Mouse (Mus musculus): ENCODE measurements around the gene Sub1. TPM values are rescaled to one million over a fixed set of nuclear protein-coding genes. Genes with fewer than 3 reads are reported as not detected.

Sub1 gene
- polyA plus RNA-seq, 1 experiment from 2014 or later: 669 TPM

DNA sequence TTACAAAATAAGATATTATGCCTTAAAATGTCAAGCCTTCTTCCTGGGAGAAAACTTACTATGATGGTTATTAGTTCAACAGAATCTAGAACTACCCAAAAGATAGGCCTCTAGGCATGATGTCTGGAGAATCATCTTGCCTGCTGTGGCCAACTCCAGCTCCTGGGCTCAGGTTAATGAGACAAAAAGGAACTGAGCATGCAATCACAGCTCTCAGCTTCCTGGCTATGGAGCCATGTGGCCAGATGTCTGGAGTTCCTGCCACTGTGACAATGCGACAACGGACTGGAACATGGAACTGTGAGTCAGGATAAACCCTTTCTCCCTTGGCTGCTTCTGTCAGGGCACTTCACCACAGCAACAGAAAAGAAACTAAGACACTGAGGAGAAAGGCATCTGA, 14.8 kb downstream of the Sub1 start:
- Histone ChIP-seq H3K4me2 (no peak overlapping the region), H3K4me1 (no peaks in the 10 kb centered on the region), H3K27me3 (no peaks in the 10 kb centered on the region), H3K36me3 (peaks cover 62% of the 10 kb centered on the region), H3K9ac (no peak overlapping the region), H3K27ac (no peak overlapping the region), H3K9me3 (no peaks in the 10 kb centered on the region), H3K4me3 (no peak overlapping the region)
- WGBS: 83% methylated on average over 2 of the region's 2 CpGs
- ATAC-seq (ENCODE audit: insufficient number of reproducible peaks, low FRiP score, low TSS enrichment, low read depth): no peak

DNA sequence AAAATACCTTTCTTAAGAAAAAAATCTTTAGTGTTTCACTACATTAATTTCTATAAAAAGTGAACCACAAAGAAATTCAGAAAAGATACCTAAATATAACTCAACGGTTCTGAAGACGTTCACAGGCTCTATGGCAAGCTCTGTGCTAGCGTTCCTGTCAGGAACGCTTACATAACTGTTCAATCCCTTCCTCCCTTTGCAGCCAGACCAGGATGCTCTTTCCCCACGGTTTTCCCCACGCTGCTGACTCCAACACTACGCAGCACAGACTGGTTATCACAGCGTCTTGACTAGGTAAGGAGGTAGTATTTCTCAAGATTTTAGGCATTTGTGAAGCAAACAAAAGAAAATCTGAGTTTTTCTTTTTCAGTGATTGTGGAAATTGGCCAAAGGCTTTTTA, 15.3 kb downstream of the Sub1 start:
- no peaks in the 10 kb centered on the region for H3K9me3 ChIP-seq
- peaks cover 57% of the 10 kb centered on the region for H3K36me3 ChIP-seq
- H3K4me1 ChIP-seq: no peaks in the 10 kb centered on the region
- WGBS: 91% methylated on average over 8 of the region's 8 CpGs
- H3K4me2 ChIP-seq: no peak overlapping the region
- H3K27ac ChIP-seq: no peak overlapping the region
- H3K27me3 ChIP-seq: no peaks in the 10 kb centered on the region
- no peak for ATAC-seq (ENCODE audit: insufficient number of reproducible peaks, low FRiP score, low TSS enrichment, low read depth)
- H3K9ac ChIP-seq: no peak overlapping the region
- no peak overlapping the region for H3K4me3 ChIP-seq

DNA sequence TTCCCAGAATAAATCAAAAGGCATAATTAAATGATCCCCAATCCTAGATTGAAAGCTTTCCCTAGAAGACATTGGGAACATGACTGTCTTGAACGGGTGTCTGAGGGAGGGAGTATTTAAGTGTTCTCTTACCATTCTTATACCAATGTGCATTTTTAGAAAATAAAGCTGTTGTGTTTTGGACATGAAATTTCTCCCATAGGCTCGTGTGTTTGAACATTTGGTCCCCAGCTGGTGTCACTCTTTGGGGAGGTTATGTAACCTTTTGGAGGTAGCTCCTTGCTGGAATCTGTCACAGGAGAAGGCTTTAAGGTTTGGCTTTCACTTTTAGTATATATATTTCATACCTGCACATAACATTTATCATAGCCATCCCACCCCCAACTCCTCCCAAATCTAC, 18.6 kb downstream of the Sub1 start:
- H3K4me1 ChIP-seq: no peaks in the 10 kb centered on the region
- no peak overlapping the region for H3K4me3 ChIP-seq
- WGBS: 69% methylated on average over 2 of the region's 2 CpGs
- no peak overlapping the region for H3K9ac ChIP-seq
- H3K27ac ChIP-seq: no peak overlapping the region
- no peaks in the 10 kb centered on the region for H3K27me3 ChIP-seq
- peaks cover 49% of the 10 kb centered on the region for H3K36me3 ChIP-seq
- H3K9me3 ChIP-seq: no peaks in the 10 kb centered on the region
- ATAC-seq (ENCODE audit: insufficient number of reproducible peaks, low FRiP score, low TSS enrichment, low read depth): no peak
- H3K4me2 ChIP-seq: no peak overlapping the region

DNA sequence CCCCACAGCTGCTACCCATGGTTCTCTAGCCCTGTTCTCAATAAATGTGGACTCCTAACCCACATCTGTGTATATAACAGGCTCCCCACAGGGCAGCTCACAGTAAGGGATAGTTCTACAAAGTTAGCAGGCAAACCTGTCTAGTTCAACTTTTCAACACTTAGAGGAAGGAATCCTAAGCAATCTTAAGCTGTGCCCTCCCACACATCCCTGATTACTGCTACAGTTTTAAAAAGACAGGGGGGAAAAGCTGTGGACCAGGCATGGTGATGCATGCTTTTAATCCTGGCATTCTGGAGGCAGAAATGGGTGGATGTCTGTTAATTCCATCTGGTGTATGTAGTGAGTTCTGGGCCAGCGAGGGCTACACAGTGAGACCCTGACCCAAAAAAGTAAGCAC, 19.7 kb downstream of the Sub1 start:
- H3K4me2 ChIP-seq: no peak overlapping the region
- no peaks in the 10 kb centered on the region for H3K9me3 ChIP-seq
- H3K27ac ChIP-seq: no peak overlapping the region
- WGBS: 83% methylated on average over 1 of the region's 1 CpGs
- H3K36me3 ChIP-seq: peaks cover 41% of the 10 kb centered on the region
- H3K4me3 ChIP-seq: no peak overlapping the region
- H3K27me3 ChIP-seq: no peaks in the 10 kb centered on the region
- no peak overlapping the region for H3K9ac ChIP-seq
- no peak for ATAC-seq (ENCODE audit: insufficient number of reproducible peaks, low FRiP score, low TSS enrichment, low read depth)
- no peaks in the 10 kb centered on the region for H3K4me1 ChIP-seq

DNA sequence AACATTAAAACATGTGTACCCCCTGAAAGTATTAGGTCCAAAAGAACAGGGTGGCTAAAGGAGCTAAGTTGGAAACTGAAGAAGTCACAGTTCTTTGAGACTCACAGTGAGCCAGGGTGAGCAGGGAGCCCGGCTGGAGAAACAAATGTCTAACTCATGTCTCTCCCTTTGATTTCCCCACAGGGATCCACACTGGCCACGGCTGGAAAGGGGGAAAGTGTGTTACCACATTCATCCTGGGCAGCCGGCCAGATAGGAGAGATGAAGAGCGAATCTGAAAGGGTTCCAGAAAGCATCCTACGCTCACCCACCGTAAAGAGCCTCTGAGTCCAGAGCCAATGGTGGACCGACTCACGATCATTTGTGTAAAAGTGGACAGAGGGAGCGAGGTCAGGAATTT, 20.9 kb downstream of the Sub1 start:
- no peaks in the 10 kb centered on the region for H3K27me3 ChIP-seq
- peaks cover 35% of the 10 kb centered on the region; the same call in 1 of the 2 replicates for H3K36me3 ChIP-seq
- WGBS: 71% methylated on average over 9 of the region's 9 CpGs
- no peaks in the 10 kb centered on the region for H3K9me3 ChIP-seq
- H3K4me2 ChIP-seq: no peak overlapping the region
- H3K9ac ChIP-seq: no peak overlapping the region
- no peak overlapping the region for H3K4me3 ChIP-seq
- H3K27ac ChIP-seq: no peak overlapping the region
- ATAC-seq (ENCODE audit: insufficient number of reproducible peaks, low FRiP score, low TSS enrichment, low read depth): no peak
- no peaks in the 10 kb centered on the region for H3K4me1 ChIP-seq

DNA sequence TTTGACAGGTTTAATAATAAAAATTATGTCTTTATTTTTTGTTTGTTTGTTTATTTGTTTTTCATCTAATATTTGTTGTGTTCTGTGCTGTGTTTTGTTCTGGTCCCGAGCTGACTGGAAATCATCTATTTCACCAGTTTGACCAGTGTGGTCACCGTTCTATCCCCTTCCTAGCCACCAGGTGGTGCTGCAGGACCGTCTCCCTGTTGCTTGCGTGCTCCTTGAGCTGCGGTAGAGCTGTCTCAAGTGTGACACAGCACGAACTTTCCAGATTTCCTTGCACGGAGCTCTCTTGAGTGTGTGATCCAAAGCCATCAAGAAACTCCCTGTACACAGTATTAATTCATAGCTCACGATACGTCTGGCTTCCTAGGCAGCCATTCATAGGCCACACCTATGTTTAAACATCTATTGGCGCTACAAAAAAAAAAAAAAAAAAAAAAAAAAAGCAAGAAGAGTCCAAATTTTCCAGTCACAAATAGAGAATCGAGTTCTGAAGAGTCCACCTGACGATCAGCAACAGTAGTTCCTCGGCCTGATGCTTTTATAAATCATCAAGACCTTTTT, 24.8 kb downstream of the Sub1 start:
- Histone ChIP-seq H3K27me3 (no peaks in the 10 kb centered on the region), H3K4me1 (no peaks in the 10 kb centered on the region), H3K36me3 (peaks cover 9% of the 10 kb centered on the region; the same call in 1 of the 2 replicates), H3K27ac (no peak overlapping the region), H3K9ac (no peak overlapping the region), H3K9me3 (no peaks in the 10 kb centered on the region), H3K4me3 (no peak overlapping the region), H3K4me2 (no peak overlapping the region)
- WGBS: 21% methylated on average over 13 of the region's 13 CpGs
- no peak; the same call in 1 of the 2 replicates for ATAC-seq (ENCODE audit: insufficient number of reproducible peaks, low FRiP score, low TSS enrichment, low read depth)

DNA sequence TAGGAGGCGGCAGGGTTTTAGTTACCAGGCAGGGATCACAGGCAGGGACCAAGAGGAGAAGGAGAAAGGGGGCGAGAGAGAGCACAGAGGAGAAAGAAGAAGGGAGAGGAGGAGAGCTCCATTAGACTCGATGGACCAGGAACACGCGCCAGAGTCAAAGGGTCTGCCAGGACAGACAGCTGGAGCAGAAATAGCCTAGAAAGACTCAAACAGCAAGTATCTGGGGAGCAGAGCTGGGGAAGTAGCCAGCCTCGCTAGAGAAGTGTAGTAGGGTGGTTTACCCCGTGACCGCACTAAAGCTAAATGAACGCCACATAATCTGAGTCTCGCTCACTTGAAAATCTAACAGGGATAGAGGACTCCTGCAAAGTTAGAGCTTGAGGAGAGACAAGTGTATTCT, 26.2 kb downstream of the Sub1 start:
- no peaks in the 10 kb centered on the region for H3K27me3 ChIP-seq
- no peaks in the 10 kb centered on the region for H3K4me1 ChIP-seq
- 73% methylated on average over 10 of the region's 10 CpGs for WGBS

DNA sequence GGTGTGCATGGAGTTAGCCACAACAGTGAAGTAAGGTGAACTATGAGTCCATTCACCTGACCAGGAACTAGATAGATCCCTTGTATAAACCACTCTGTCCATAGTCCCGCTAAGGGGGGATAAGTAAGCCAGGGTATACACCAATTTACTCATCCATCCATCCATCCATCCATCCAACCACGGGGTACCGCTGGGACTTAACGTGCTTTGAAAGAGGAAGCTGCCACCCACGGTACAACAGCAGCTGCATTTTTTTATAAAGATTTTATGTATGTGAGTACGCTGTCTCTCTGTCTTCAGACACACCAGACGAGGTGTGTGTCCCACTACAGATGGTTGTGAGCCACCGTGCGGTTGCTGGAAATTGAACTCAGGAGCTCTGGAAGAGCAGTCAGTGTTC, 27.9 kb downstream of the Sub1 start:
- ATAC-seq (ENCODE audit: insufficient number of reproducible peaks, low FRiP score, low TSS enrichment, low read depth): no peak
- no peak overlapping the region for H3K9ac ChIP-seq
- 78% methylated on average over 9 of the region's 9 CpGs for WGBS

More for the DNA sequence above, 26.2 kb downstream of the Sub1 start:
- Histone ChIP-seq H3K9ac (no peak overlapping the region), H3K27ac (no peak overlapping the region), H3K36me3 (peaks cover 6% of the 10 kb centered on the region; the same call in 1 of the 2 replicates), H3K4me2 (no peak overlapping the region), H3K4me3 (no peak overlapping the region), H3K9me3 (no peaks in the 10 kb centered on the region)
- ATAC-seq (ENCODE audit: insufficient number of reproducible peaks, low FRiP score, low TSS enrichment, low read depth): no peak

DNA sequence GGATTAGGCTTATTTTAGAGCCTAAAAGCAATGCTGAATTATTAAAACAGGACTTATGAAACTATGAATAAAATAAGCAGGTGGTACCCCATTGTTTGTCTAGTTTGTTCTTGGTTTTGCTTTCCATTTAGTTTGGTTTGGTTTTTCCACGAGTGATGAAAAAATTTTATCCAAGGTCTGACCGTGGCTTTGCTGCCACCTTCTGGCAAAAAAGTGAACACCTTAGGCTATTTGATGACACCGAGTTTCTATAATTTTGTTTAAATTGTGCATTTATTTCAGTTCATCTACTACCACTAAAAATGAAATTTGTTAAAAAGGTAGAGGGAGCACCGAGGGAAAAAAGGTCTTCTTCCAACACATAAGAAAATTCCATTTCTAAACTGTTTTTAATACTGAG, 30.4 kb downstream of the Sub1 start:
- no peak overlapping the region for H3K27ac ChIP-seq
- no peak overlapping the region for H3K4me2 ChIP-seq
- WGBS: 6% methylated on average over 4 of the region's 4 CpGs
- no peak overlapping the region for H3K9ac ChIP-seq
- H3K36me3 ChIP-seq: no peaks in the 10 kb centered on the region
- ATAC-seq (ENCODE audit: insufficient number of reproducible peaks, low FRiP score, low TSS enrichment, low read depth): no peak
- H3K27me3 ChIP-seq: no peaks in the 10 kb centered on the region
- no peak overlapping the region for H3K4me3 ChIP-seq
- no peaks in the 10 kb centered on the region for H3K9me3 ChIP-seq
- H3K4me1 ChIP-seq: no peaks in the 10 kb centered on the region

More for the DNA sequence above, 27.9 kb downstream of the Sub1 start:
- Histone ChIP-seq H3K36me3 (no peaks in the 10 kb centered on the region), H3K27ac (no peak overlapping the region), H3K9me3 (no peaks in the 10 kb centered on the region), H3K27me3 (no peaks in the 10 kb centered on the region), H3K4me3 (no peak overlapping the region), H3K4me1 (no peaks in the 10 kb centered on the region), H3K4me2 (no peak overlapping the region)

DNA sequence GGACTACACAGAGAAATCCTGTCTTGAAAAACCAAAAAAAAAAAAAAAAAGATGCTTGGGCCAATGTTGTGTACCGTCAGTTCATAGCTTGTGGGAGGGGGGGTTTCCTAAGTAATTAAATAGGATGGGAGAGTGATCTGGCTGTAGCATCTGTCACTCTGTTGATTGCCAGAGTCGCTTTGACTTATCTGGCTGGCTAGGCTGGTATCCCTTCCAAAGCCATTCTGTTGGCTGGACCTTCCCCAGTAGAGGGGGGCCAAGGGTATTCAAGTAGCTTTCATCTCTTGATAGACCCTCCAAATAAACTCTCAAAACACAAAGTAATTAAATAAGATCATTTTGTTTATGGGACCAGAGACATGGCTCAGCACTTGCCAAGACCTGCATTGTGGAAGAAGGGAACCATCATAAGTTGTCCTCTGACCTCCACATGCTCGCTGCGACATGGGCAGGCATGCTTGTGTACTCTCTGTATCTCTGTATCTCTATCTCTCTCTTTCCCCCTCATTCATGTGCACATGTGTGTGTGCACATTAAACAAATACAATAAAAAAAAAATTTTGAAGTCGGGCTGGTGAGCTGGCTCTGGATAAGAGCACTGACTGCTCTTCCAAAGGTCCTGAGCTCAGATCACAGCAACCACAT, 31.5 kb downstream of the Sub1 start:
- no peaks in the 10 kb centered on the region for H3K27me3 ChIP-seq
- H3K9me3 ChIP-seq: no peaks in the 10 kb centered on the region
- H3K4me3 ChIP-seq: no peak overlapping the region
- no peak overlapping the region for H3K27ac ChIP-seq
- WGBS: 79% methylated on average over 5 of the region's 5 CpGs
- H3K4me2 ChIP-seq: no peak overlapping the region
- H3K4me1 ChIP-seq: no peaks in the 10 kb centered on the region
- ATAC-seq (ENCODE audit: insufficient number of reproducible peaks, low FRiP score, low TSS enrichment, low read depth): no peak
- H3K36me3 ChIP-seq: no peaks in the 10 kb centered on the region
- H3K9ac ChIP-seq: no peak overlapping the region

DNA sequence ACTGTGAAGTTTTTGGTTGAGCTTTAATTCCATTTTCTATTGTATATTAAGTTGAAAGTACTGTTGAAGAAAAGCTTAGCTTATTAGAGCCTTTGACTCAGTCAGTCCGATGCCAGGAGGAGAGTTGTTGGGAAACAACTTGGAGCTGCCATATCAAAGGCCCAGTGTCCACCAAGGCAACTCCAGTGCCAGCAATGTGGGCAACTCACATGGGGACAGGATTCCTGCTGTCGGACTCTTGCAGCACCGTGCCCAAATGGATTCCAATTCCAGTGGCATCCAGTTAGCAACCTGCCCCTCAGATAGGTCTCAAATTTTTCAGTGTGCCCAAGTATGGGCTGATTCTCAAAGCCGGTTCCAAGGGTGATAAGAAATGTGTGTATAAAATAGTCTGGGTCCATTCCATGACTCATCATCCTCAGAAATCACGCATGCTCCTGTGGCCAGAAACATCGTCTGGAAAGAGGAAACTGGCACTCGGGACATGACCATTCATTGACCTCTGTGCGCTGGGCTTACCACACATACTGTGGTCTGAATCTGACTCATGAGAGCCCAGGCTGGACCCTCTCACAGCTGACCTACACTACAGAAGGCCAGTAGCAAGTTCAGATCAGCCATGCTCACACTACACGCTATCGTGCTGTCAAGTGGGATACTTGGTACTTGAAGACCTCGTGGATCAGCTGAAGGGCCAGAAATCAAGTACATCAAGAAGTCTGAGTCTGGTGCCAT, 32.8 kb downstream of the Sub1 start:
- no peaks in the 10 kb centered on the region for H3K36me3 ChIP-seq
- no peak overlapping the region for H3K9ac ChIP-seq
- H3K27ac ChIP-seq: no peak overlapping the region
- H3K9me3 ChIP-seq: no peaks in the 10 kb centered on the region
- 93% methylated on average over 11 of the region's 11 CpGs for WGBS
- H3K4me3 ChIP-seq: no peak overlapping the region
- no peaks in the 10 kb centered on the region for H3K4me1 ChIP-seq
- no peak overlapping the region for H3K4me2 ChIP-seq
- H3K27me3 ChIP-seq: no peaks in the 10 kb centered on the region
- no peak for ATAC-seq (ENCODE audit: insufficient number of reproducible peaks, low FRiP score, low TSS enrichment, low read depth)

DNA sequence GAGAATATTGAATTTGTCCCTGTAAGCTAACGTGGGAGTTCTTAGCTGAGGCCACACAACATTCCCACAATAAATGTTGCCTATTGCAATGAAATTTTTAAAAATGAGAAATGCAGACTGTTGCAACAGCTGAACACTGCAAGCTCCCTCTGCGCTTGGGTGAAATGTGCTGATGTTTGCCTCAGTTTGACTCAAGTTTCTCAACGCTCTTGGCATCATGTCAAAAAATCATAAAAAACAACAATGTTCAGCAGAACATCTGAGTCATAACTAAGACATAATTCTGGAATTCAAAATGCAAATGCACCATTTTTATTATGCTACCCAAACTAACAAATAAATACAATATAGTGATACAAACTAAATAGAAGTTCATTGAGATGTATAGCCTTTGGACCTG, 37.1 kb downstream of the Sub1 start:
- H3K4me3 ChIP-seq: no peak overlapping the region
- no peaks in the 10 kb centered on the region for H3K36me3 ChIP-seq
- no peaks in the 10 kb centered on the region for H3K9me3 ChIP-seq
- H3K27me3 ChIP-seq: no peaks in the 10 kb centered on the region
- 76% methylated on average over 3 of the region's 3 CpGs for WGBS
- H3K9ac ChIP-seq: no peak overlapping the region
- no peak overlapping the region for H3K4me2 ChIP-seq
- H3K27ac ChIP-seq: no peak overlapping the region
- no peaks in the 10 kb centered on the region for H3K4me1 ChIP-seq
- ATAC-seq (ENCODE audit: insufficient number of reproducible peaks, low FRiP score, low TSS enrichment, low read depth): no peak

All from limb, embryonic 15.5 days (tissue).